ENCODE assay signal across 10 mouse cellular contexts in the genomic region with DNA sequence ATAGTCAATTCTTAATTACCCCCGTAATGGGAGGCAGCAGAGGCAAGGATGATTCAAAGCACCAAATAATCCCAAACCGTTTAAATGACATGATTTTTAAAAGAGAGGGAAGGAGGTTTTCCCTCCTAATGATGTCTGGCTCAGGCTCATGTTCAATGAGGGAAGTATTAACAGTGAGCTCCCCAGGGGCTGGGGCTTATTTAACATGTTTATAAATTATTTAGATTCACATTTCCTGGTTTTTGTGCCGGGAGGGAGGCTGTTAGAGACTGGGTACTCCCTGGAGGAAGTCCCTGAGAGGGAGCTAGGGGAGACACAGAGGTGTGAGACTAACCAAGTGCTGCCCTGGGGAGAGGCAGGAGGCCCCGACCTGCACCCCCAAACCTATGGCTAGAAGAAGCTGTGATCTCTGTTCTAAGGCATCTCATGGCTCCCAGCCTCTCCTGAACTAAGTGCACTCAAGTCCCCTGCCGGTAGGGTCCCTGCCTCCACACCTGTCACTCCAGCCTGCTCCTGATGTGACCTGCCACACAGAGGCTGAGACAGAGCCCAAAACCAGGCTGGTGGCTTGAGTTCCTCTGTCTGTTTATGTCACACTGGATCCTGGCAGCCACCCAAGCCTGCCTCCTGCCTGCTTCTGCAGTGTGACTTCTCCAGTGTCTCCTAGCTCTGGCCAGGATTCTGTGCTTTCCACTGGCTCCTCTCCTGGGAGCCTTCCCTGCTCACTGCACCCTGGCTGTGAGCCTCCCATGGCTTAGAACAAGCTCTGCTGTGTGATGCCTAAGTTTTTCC. TPM values are rescaled to one million over a fixed set of nuclear protein-coding genes. Genes with fewer than 3 reads are reported as not detected.
DNase-seq lines count a peak whose midpoint lies in the region; ATAC-seq and TF ChIP-seq lines count a peak whose summit lies in the region.
"Had no signal": no experiment of that assay in that cellular context is flagged by ENCODE, and none has a peak within 500 bp of the region (broad histone marks: within the 10 kb centered on the region; RNA-seq: fewer than 3 reads in every experiment).

No protein-coding gene starts in this region.

- peak overlapping the region; percentile 43 for H3K27ac ChIP-seq in intestine, embryonic 14.5 days (ENCODE audit: low read depth)
- H3K27ac ChIP-seq in intestine, postnatal 0 days (ENCODE audit: low read depth, low read length) = no peak overlapping the region
- H3K27ac ChIP-seq in lung, embryonic 14.5 days (ENCODE audit: low read depth) = no peak overlapping the region
- H3K27ac ChIP-seq: embryonic facial prominence, embryonic 12.5 days; liver, embryonic 14.5 days had no signal

- 0 out of 2 replicates have a peak, but pooled peaks cover 4% of the 10 kb centered on the region for H3K9me3 ChIP-seq in intestine, embryonic 14.5 days (ENCODE audit: control insufficient read depth, low read length)
- peaks cover 4% of the 10 kb centered on the region; the same call in 1 of the 2 replicates for H3K9me3 ChIP-seq in intestine, postnatal 0 days (ENCODE audit: control insufficient read depth)
- peaks cover 4% of the 10 kb centered on the region; the same call in 1 of the 2 replicates for H3K9me3 ChIP-seq in lung, embryonic 14.5 days (ENCODE audit: low read depth, low read length)
- H3K9me3 ChIP-seq: embryonic facial prominence, embryonic 12.5 days had no signal

- no peak overlapping the region for H3K9ac ChIP-seq in intestine, embryonic 14.5 days (ENCODE audit: low read length)
- H3K9ac ChIP-seq in intestine, postnatal 0 days (ENCODE audit: low read depth, low read length) = no peak overlapping the region
- no peak overlapping the region for H3K9ac ChIP-seq in lung, embryonic 14.5 days
- H3K9ac ChIP-seq: embryonic facial prominence, embryonic 12.5 days; liver, embryonic 14.5 days had no signal

- no peak overlapping the region for H3K4me3 ChIP-seq in intestine, embryonic 14.5 days (ENCODE audit: low read depth, low read length)
- no peak overlapping the region for H3K4me3 ChIP-seq in intestine, postnatal 0 days (ENCODE audit: low read depth, low read length)
- no peak overlapping the region for H3K4me3 ChIP-seq in lung, embryonic 14.5 days (ENCODE audit: low read depth, low read length)
- H3K4me3 ChIP-seq: embryonic facial prominence, embryonic 12.5 days had no signal

- H3K36me3 ChIP-seq in intestine, embryonic 14.5 days (ENCODE audit: control insufficient read depth, insufficient read depth, low read length) = no peaks in the 10 kb centered on the region
- no peaks in the 10 kb centered on the region for H3K36me3 ChIP-seq in intestine, postnatal 0 days (ENCODE audit: control insufficient read depth, insufficient read depth)
- H3K36me3 ChIP-seq in lung, embryonic 14.5 days (ENCODE audit: insufficient read depth) = no peaks in the 10 kb centered on the region
- H3K36me3 ChIP-seq: embryonic facial prominence, embryonic 12.5 days had no signal

- H3K4me1 ChIP-seq in intestine, embryonic 14.5 days (replicated peaks; ENCODE audit: control insufficient read depth, insufficient read depth, low read length) = peaks cover 38% of the 10 kb centered on the region
- no peaks in the 10 kb centered on the region for H3K4me1 ChIP-seq in intestine, postnatal 0 days (replicated peaks; ENCODE audit: control insufficient read depth, insufficient read depth, low read length)
- H3K4me1 ChIP-seq in lung, embryonic 14.5 days (ENCODE audit: insufficient read depth) = peaks cover 21% of the 10 kb centered on the region

- 19% methylated on average over 5 of the region's 5 CpGs for WGBS in intestine, embryonic 14.5 days
- WGBS in intestine, postnatal 0 days = 27% methylated on average over 5 of the region's 5 CpGs
- 15% methylated on average over 5 of the region's 5 CpGs for WGBS in lung, embryonic 14.5 days

- H3K27me3 ChIP-seq in intestine, embryonic 14.5 days (replicated peaks; ENCODE audit: control insufficient read depth, insufficient read depth, low read length) = 0 out of 2 replicates have a peak, but pooled peaks cover 2% of the 10 kb centered on the region
- no peaks in the 10 kb centered on the region for H3K27me3 ChIP-seq in intestine, postnatal 0 days (replicated peaks; ENCODE audit: control insufficient read depth, insufficient read depth, low read length)
- H3K27me3 ChIP-seq in lung, embryonic 14.5 days (ENCODE audit: insufficient read depth, low read length) = 0 out of 2 replicates have a peak, but pooled peaks cover 5% of the 10 kb centered on the region

- no peak for TF ChIP-seq CTCF in intestine, postnatal 0 days (IDR thresholded peaks at IDR 0.05; ENCODE audit: low read depth)
- peak; percentile 24; the same call in 1 of the 2 replicates for TF ChIP-seq CTCF in lung, embryonic 14.5 days (IDR thresholded peaks at IDR 0.05; ENCODE audit: low read depth)

- H3K4me2 ChIP-seq in intestine, embryonic 14.5 days (ENCODE audit: low read length) = no peak overlapping the region
- H3K4me2 ChIP-seq in intestine, postnatal 0 days (replicated peaks; ENCODE audit: low read depth) = no peak overlapping the region
- no peak overlapping the region for H3K4me2 ChIP-seq in lung, embryonic 14.5 days
- H3K4me2 ChIP-seq: embryonic facial prominence, embryonic 12.5 days had no signal

- no peak for ATAC-seq in intestine, embryonic 14.5 days (replicated peaks; ENCODE audit: low FRiP score, low TSS enrichment, low read depth)
- no peak for ATAC-seq in intestine, postnatal 0 days
- ATAC-seq in lung, embryonic 14.5 days (ENCODE audit: insufficient read depth) = peak; percentile 85
- ATAC-seq in erythroid progenitor cell, adult 5-6 weeks (replicated peaks; ENCODE audit: low FRiP score, poor library complexity, severe bottlenecking) = no peak

- DNase-seq in intestine, embryonic 14.5 days (ENCODE audit: low spot score) = peak; percentile 68
- peak; percentile 41 to 69 for DNase-seq in adrenal gland, postnatal 36 days
- DNase-seq in gastrocnemius, postnatal 25 days = peak; percentile 36
- peak; percentile 90 for DNase-seq in lung, embryonic 14.5 days
- no peak for DNase-seq in layer of hippocampus, postnatal 14 days (ENCODE audit: low spot score in 2 of 2)
- DNase-seq in frontal cortex, postnatal 14 days (ENCODE audit: low spot score in 2 of 2) = no peak

RNA-seq across cellular contexts. Expression of a gene that starts 51.5 kb away (rescaled TPM):
- 5.1 and 7.0 TPM in 2 replicates for polyA plus RNA-seq in intestine, embryonic 14.5 days (2014; fragmentation: Nextera tagmentation; extraction: Ambion mirVana)
- 0.90 and 0.99 TPM in 2 replicates for polyA plus RNA-seq in intestine, postnatal 0 days (2015; fragmentation: Nextera tagmentation; extraction: Ambion mirVana)
- total RNA-seq in adrenal gland, postnatal 36 days (2021) = 10 to 100 TPM in 1 of 2 experiments, 1 to 10 TPM in 1; 3.3 to 14.8 TPM
- total RNA-seq in gastrocnemius, postnatal 25 days (2021) = under 1 TPM; 0.20 to 0.35 TPM
- polyA plus RNA-seq in lung, embryonic 14.5 days (2014; fragmentation: Nextera tagmentation; extraction: Ambion mirVana) = 2.7 and 3.3 TPM in 2 replicates
- total RNA-seq in erythroid progenitor cell, adult 5-6 weeks (2015; ENCODE audit: low replicate concordance) = not detected in 2 replicates
- total RNA-seq in erythroid progenitor cell, adult 5-6 weeks (2017; ENCODE audit: low replicate concordance) = not detected in 2 replicates
- total RNA-seq in layer of hippocampus, postnatal 14 days (2021) = 10 to 100 TPM; 20.7 to 21.7 TPM

Comparison
In these comparisons a context has a peak if more than half of its experiments do, and no peak if none do; other contexts are left out.
1. DNase-seq: peak in intestine, embryonic 14.5 days (single experiment), adrenal gland, postnatal 36 days (2 of 2), gastrocnemius, postnatal 25 days (single experiment) and lung, embryonic 14.5 days (single experiment); none in layer of hippocampus, postnatal 14 days (0 of 2) and frontal cortex, postnatal 14 days (0 of 2).